ENCODE assay signal across 10 mouse cellular contexts in genomic region chr7:24406528-24407344, GRCm38 (mm10). TPM values are rescaled to one million over a fixed set of nuclear protein-coding genes. Genes with fewer than 3 reads are reported as not detected.
DNase-seq lines count a peak whose midpoint lies in the region; ATAC-seq and TF ChIP-seq lines count a peak whose summit lies in the region.
"Had no signal": no experiment of that assay in that cellular context is flagged by ENCODE, and none has a peak within 500 bp of the region (broad histone marks: within the 10 kb centered on the region; RNA-seq: fewer than 3 reads in every experiment).

No protein-coding gene starts in this region.

- H3K4me2 ChIP-seq in intestine, postnatal 0 days (replicated peaks; ENCODE audit: low read depth): no peak overlapping the region
- H3K4me2 ChIP-seq in midbrain, embryonic 12.5 days (replicated peaks): no peak overlapping the region
- H3K4me2 ChIP-seq: stomach, embryonic 15.5 days had no signal

- no peaks in the 10 kb centered on the region for H3K27me3 ChIP-seq in intestine, postnatal 0 days (replicated peaks; ENCODE audit: control insufficient read depth, insufficient read depth, low read length)
- no peaks in the 10 kb centered on the region for H3K27me3 ChIP-seq in limb, embryonic 10.5 days (ENCODE audit: low read depth, poor library complexity, severe bottlenecking)
- no peaks in the 10 kb centered on the region for H3K27me3 ChIP-seq in midbrain, embryonic 12.5 days
- H3K27me3 ChIP-seq: stomach, embryonic 15.5 days had no signal

- H3K4me1 ChIP-seq in intestine, postnatal 0 days (replicated peaks; ENCODE audit: control insufficient read depth, insufficient read depth, low read length): no peaks in the 10 kb centered on the region
- H3K4me1 ChIP-seq in limb, embryonic 10.5 days: peaks cover 7% of the 10 kb centered on the region
- no peaks in the 10 kb centered on the region; the same call in 1 of the 2 replicates for H3K4me1 ChIP-seq in midbrain, embryonic 12.5 days
- H3K4me1 ChIP-seq: stomach, embryonic 15.5 days had no signal

- H3K9me3 ChIP-seq in intestine, postnatal 0 days (ENCODE audit: control insufficient read depth): no peaks in the 10 kb centered on the region
- no peaks in the 10 kb centered on the region for H3K9me3 ChIP-seq in limb, embryonic 10.5 days (replicated peaks)
- no peaks in the 10 kb centered on the region for H3K9me3 ChIP-seq in midbrain, embryonic 12.5 days
- H3K9me3 ChIP-seq: stomach, embryonic 15.5 days had no signal

- ATAC-seq in intestine, postnatal 0 days: peak; percentile 51; the same call in 1 of the 2 replicates
- ATAC-seq in midbrain, embryonic 12.5 days (ENCODE audit: low FRiP score, low read depth): peak; percentile 47

- TF ChIP-seq CTCF in intestine, postnatal 0 days (IDR thresholded peaks at IDR 0.05; ENCODE audit: low read depth): peak; percentile 83

- H3K9ac ChIP-seq in intestine, postnatal 0 days (ENCODE audit: low read depth, low read length): no peak overlapping the region
- H3K9ac ChIP-seq in midbrain, embryonic 12.5 days (replicated peaks): no peak overlapping the region; the same call in 1 of the 2 replicates
- H3K9ac ChIP-seq: stomach, embryonic 15.5 days had no signal

- 43% methylated on average over 5 of the region's 5 CpGs for WGBS in intestine, postnatal 0 days
- 51% methylated on average over 5 of the region's 5 CpGs for WGBS in limb, embryonic 10.5 days
- 49% methylated on average over 5 of the region's 5 CpGs for WGBS in midbrain, embryonic 12.5 days

- DNase-seq in urinary bladder, adult 18-20 months (ENCODE audit: low spot score in 2 of 2): peak; percentile 60 to 65
- DNase-seq in urinary bladder, adult 2 months (ENCODE audit: low spot score): no peak
- peak; percentile 89 to 91 for DNase-seq in cerebellum, postnatal 14 days
- peak; percentile 60 for DNase-seq in gastrocnemius, postnatal 10 days
- peak; percentile 78 for DNase-seq in limb, embryonic 10.5 days (ENCODE audit: low spot score)
- DNase-seq in spleen, postnatal 14 days (ENCODE audit: low spot score in 2 of 2): peak; percentile 46 to 64

- H3K4me3 ChIP-seq in intestine, postnatal 0 days (ENCODE audit: low read depth, low read length): no peak overlapping the region
- no peak overlapping the region for H3K4me3 ChIP-seq in limb, embryonic 10.5 days
- no peak overlapping the region for H3K4me3 ChIP-seq in midbrain, embryonic 12.5 days
- H3K4me3 ChIP-seq: stomach, embryonic 15.5 days had no signal

- H3K36me3 ChIP-seq in intestine, postnatal 0 days (ENCODE audit: control insufficient read depth, insufficient read depth): peaks cover 44% of the 10 kb centered on the region; the same call in 1 of the 2 replicates
- H3K36me3 ChIP-seq in limb, embryonic 10.5 days: peaks cover 75% of the 10 kb centered on the region
- H3K36me3 ChIP-seq in midbrain, embryonic 12.5 days: peaks cover 53% of the 10 kb centered on the region

- H3K27ac ChIP-seq in intestine, postnatal 0 days (ENCODE audit: low read depth, low read length): no peak overlapping the region
- peak overlapping the region; percentile 37; the same call in 1 of the 2 replicates for H3K27ac ChIP-seq in limb, embryonic 10.5 days
- H3K27ac ChIP-seq in midbrain, embryonic 12.5 days (replicated peaks): no peak overlapping the region
- H3K27ac ChIP-seq: stomach, embryonic 15.5 days had no signal

RNA-seq across cellular contexts. Expression of gene Smg9, which starts 7.3 kb away (rescaled TPM):
- 37.6 and 37.7 TPM in 2 replicates for polyA plus RNA-seq in urinary bladder, adult 2 months (2012; rRNA removed)
- 10 to 100 TPM; 15.4 to 17.1 TPM for total RNA-seq in gastrocnemius, postnatal 10 days (2021)
- polyA plus RNA-seq in intestine, postnatal 0 days (2015; fragmentation: Nextera tagmentation; extraction: Ambion mirVana): 14.0 and 15.1 TPM in 2 replicates
- 28.3 and 29.0 TPM in 2 replicates for polyA plus RNA-seq in limb, embryonic 10.5 days (2016; fragmentation: Nextera tagmentation; extraction: Ambion mirVana)
- polyA plus RNA-seq in midbrain, embryonic 12.5 days (2016; fragmentation: Nextera tagmentation; extraction: Ambion mirVana): 30.9 and 32.4 TPM in 2 replicates

RNA-seq across cellular contexts. Expression of gene Kcnn4, which starts 36.7 kb away (rescaled TPM):
- 47.4 and 50.6 TPM in 2 replicates for polyA plus RNA-seq in urinary bladder, adult 2 months (2012; rRNA removed)
- 1 to 10 TPM in 1 of 2 experiments, under 1 TPM in 1; 0.14 to 1.8 TPM for total RNA-seq in gastrocnemius, postnatal 10 days (2021)
- polyA plus RNA-seq in intestine, postnatal 0 days (2015; fragmentation: Nextera tagmentation; extraction: Ambion mirVana): 3.2 and 3.7 TPM in 2 replicates
- polyA plus RNA-seq in limb, embryonic 10.5 days (2016; fragmentation: Nextera tagmentation; extraction: Ambion mirVana): 3.6 and 4.0 TPM in 2 replicates
- 1.1 and 1.8 TPM in 2 replicates for polyA plus RNA-seq in midbrain, embryonic 12.5 days (2016; fragmentation: Nextera tagmentation; extraction: Ambion mirVana)

RNA-seq across cellular contexts. Expression of gene Irgc1, which starts 45.4 kb away (rescaled TPM):
- 0.03 TPM in 1 of 2 replicates, not detected in the other for polyA plus RNA-seq in urinary bladder, adult 2 months (2012; rRNA removed)
- under 1 TPM in 1 of 2 experiments, not detected in 1; 0.21 TPM for total RNA-seq in gastrocnemius, postnatal 10 days (2021)
- not detected in 2 replicates for polyA plus RNA-seq in intestine, postnatal 0 days (2015; fragmentation: Nextera tagmentation; extraction: Ambion mirVana)
- not detected in 2 replicates for polyA plus RNA-seq in limb, embryonic 10.5 days (2016; fragmentation: Nextera tagmentation; extraction: Ambion mirVana)
- polyA plus RNA-seq in midbrain, embryonic 12.5 days (2016; fragmentation: Nextera tagmentation; extraction: Ambion mirVana): not detected in 2 replicates
- total RNA-seq: adrenal gland, postnatal 4 days had no signal
- polyA plus RNA-seq: stomach, embryonic 15.5 days had no signal

RNA-seq across cellular contexts. Expression of gene Plaur, which starts 55.5 kb away (rescaled TPM):
- polyA plus RNA-seq in urinary bladder, adult 2 months (2012; rRNA removed): 18.8 and 28.9 TPM in 2 replicates
- 1 to 10 TPM; 2.0 to 3.0 TPM for total RNA-seq in gastrocnemius, postnatal 10 days (2021)
- polyA plus RNA-seq in intestine, postnatal 0 days (2015; fragmentation: Nextera tagmentation; extraction: Ambion mirVana): 6.9 and 7.8 TPM in 2 replicates
- 2.2 and 2.5 TPM in 2 replicates for polyA plus RNA-seq in limb, embryonic 10.5 days (2016; fragmentation: Nextera tagmentation; extraction: Ambion mirVana)
- 0.60 and 1.2 TPM in 2 replicates for polyA plus RNA-seq in midbrain, embryonic 12.5 days (2016; fragmentation: Nextera tagmentation; extraction: Ambion mirVana)

RNA-seq across cellular contexts. Expression of gene Lypd5, which starts 57.7 kb away (rescaled TPM):
- not detected in 2 replicates for polyA plus RNA-seq in urinary bladder, adult 2 months (2012; rRNA removed)
- total RNA-seq in gastrocnemius, postnatal 10 days (2021): not detected
- polyA plus RNA-seq in intestine, postnatal 0 days (2015; fragmentation: Nextera tagmentation; extraction: Ambion mirVana): not detected in 2 replicates
- not detected in 2 replicates for polyA plus RNA-seq in limb, embryonic 10.5 days (2016; fragmentation: Nextera tagmentation; extraction: Ambion mirVana)
- polyA plus RNA-seq in midbrain, embryonic 12.5 days (2016; fragmentation: Nextera tagmentation; extraction: Ambion mirVana): not detected in 2 replicates
- total RNA-seq: adrenal gland, postnatal 4 days had no signal
